Mouse (Mus musculus) ES-Bruce4 (cell line): ENCODE results near the gene Hoxa9.

Experiments used
- CTCF ChIP-seq: IDR thresholded peaks from one replicate; pipeline ENCODE4 v1.8.1; 2011; ENCODE audit warnings: low read depth, low read length
- EP300 ChIP-seq: IDR thresholded peaks from 2 replicates; pipeline ENCODE4 v1.6.1; 2011; ENCODE audit warnings: low read depth, low read length; ENCODE audit not compliant: insufficient read depth
- POLR2A ChIP-seq: IDR thresholded peaks from one replicate; pipeline ENCODE4 v1.8.1; 2011; ENCODE audit warnings: low read length; ENCODE audit not compliant: insufficient read depth

DNA sequence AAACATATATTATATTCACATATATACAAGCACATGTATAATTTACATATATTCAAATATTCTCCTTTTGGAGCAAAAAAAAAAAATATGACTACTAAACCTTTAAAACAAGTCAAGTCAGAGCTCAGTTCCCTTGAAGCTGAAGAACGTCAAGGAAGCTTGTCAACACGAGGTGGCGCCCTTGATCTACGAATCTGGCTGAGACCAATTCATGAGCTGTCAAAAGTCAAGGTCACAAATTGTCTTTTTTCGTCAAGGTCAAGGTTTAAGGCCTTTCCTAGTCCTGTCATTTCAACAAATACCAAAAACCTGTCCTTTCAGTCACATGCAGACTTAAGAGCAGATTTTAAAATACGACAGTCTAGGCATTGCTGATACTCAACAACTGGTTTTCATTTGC, 26.1 kb upstream of the Hoxa9 start:
- TF ChIP-seq EP300 = no peak
- peak; percentile 37 for TF ChIP-seq CTCF
- TF ChIP-seq POLR2A = no peak
